ENCODE assay signal across 7 mouse cellular contexts in genomic region chr19:3718481-3719361, GRCm38 (mm10). TPM values are rescaled to one million over a fixed set of nuclear protein-coding genes. Genes with fewer than 3 reads are reported as not detected.
DNase-seq lines count a peak whose midpoint lies in the region; ATAC-seq and TF ChIP-seq lines count a peak whose summit lies in the region.

No protein-coding gene starts in this region.

- 36% methylated on average over 19 of the region's 19 CpGs for WGBS in embryonic facial prominence, embryonic 13.5 days
- 48% methylated on average over 19 of the region's 19 CpGs for WGBS in heart, adult 2 months
- 33% methylated on average over 19 of the region's 19 CpGs for WGBS in limb, embryonic 12.5 days
- WGBS in midbrain, embryonic 13.5 days: 43% methylated on average over 19 of the region's 19 CpGs

- peak; percentile 40 to 55 for DNase-seq in adrenal gland, postnatal 4 days (ENCODE audit: low spot score in 2 of 2)
- DNase-seq in heart, adult 2 months: peak; percentile 59 to 68
- peak; percentile 78 for DNase-seq in kidney, adult 18-20 months
- DNase-seq in spleen, adult 18-20 months: peak; percentile 35 to 66

- peak overlapping the region; percentile 96 for H3K4me2 ChIP-seq in embryonic facial prominence, embryonic 13.5 days
- H3K4me2 ChIP-seq in limb, embryonic 12.5 days: peak overlapping the region; percentile 77
- peak overlapping the region; percentile 68 for H3K4me2 ChIP-seq in midbrain, embryonic 13.5 days (replicated peaks)

- no peaks in the 10 kb centered on the region for H3K27me3 ChIP-seq in embryonic facial prominence, embryonic 13.5 days
- no peaks in the 10 kb centered on the region for H3K27me3 ChIP-seq in heart, adult 2 months (ENCODE audit: control insufficient read depth, insufficient read depth, low read length)
- no peaks in the 10 kb centered on the region for H3K27me3 ChIP-seq in limb, embryonic 12.5 days
- no peaks in the 10 kb centered on the region for H3K27me3 ChIP-seq in midbrain, embryonic 13.5 days

- peak overlapping the region; percentile 68 for H3K9ac ChIP-seq in embryonic facial prominence, embryonic 13.5 days
- peak overlapping the region; percentile 39 for H3K9ac ChIP-seq in heart, adult 2 months (ENCODE audit: low read depth, low read length)
- H3K9ac ChIP-seq in limb, embryonic 12.5 days (replicated peaks): 0 out of 2 replicates have a peak overlapping the region, but pooled peaks have one; percentile 40
- H3K9ac ChIP-seq in midbrain, embryonic 13.5 days (replicated peaks): peak overlapping the region; percentile 32; the same call in 1 of the 2 replicates

- H3K36me3 ChIP-seq in embryonic facial prominence, embryonic 13.5 days: peaks cover 48% of the 10 kb centered on the region
- no peaks in the 10 kb centered on the region for H3K36me3 ChIP-seq in heart, adult 2 months (ENCODE audit: control insufficient read depth, insufficient read depth, low read length)
- peaks cover 46% of the 10 kb centered on the region for H3K36me3 ChIP-seq in limb, embryonic 12.5 days
- peaks cover 44% of the 10 kb centered on the region for H3K36me3 ChIP-seq in midbrain, embryonic 13.5 days

- intact Hi-C loops in heart, adult 2 months (cut with DNase I): loop anchor here (1.0 to 2.0 kb wide), 2 partner anchors 16 to 94 kb away; no protein-coding TSS in a partner anchor

- peak; percentile 76 for ATAC-seq in embryonic facial prominence, embryonic 13.5 days (ENCODE audit: insufficient number of reproducible peaks, insufficient read depth, low FRiP score, low TSS enrichment, low read depth)
- ATAC-seq in limb, embryonic 12.5 days (ENCODE audit: insufficient number of reproducible peaks, insufficient read depth, low FRiP score, low TSS enrichment, low read depth): peak; percentile 67
- peak; percentile 85 for ATAC-seq in midbrain, embryonic 13.5 days

- H3K79me2 ChIP-seq in heart, adult 2 months (replicated peaks; ENCODE audit: control insufficient read depth, insufficient read depth, low read length): no peaks in the 10 kb centered on the region

- peaks cover under 1% of the 10 kb centered on the region; the same call in 1 of the 2 replicates for H3K9me3 ChIP-seq in embryonic facial prominence, embryonic 13.5 days
- H3K9me3 ChIP-seq in limb, embryonic 12.5 days: no peaks in the 10 kb centered on the region
- peaks cover 5% of the 10 kb centered on the region; the same call in 1 of the 2 replicates for H3K9me3 ChIP-seq in midbrain, embryonic 13.5 days

- TF ChIP-seq POLR2A in heart, adult 2 months (IDR thresholded peaks at IDR 0.05; ENCODE audit: insufficient read depth, low read depth, low read length): no peak

- no peak overlapping the region; the same call in 1 of the 2 replicates for H3K27ac ChIP-seq in embryonic facial prominence, embryonic 13.5 days
- H3K27ac ChIP-seq in heart, adult 2 months: peak overlapping the region; percentile 20; the same call in 1 of the 2 replicates
- H3K27ac ChIP-seq in limb, embryonic 12.5 days: 0 out of 2 replicates have a peak overlapping the region, but pooled peaks have one; percentile 23
- no peak overlapping the region for H3K27ac ChIP-seq in midbrain, embryonic 13.5 days

- H3K4me1 ChIP-seq in embryonic facial prominence, embryonic 13.5 days: peaks cover 17% of the 10 kb centered on the region
- peaks cover 3% of the 10 kb centered on the region; the same call in 1 of the 2 replicates for H3K4me1 ChIP-seq in heart, adult 2 months (ENCODE audit: control insufficient read depth, insufficient read depth, low read length)
- peaks cover 9% of the 10 kb centered on the region; the same call in 1 of the 2 replicates for H3K4me1 ChIP-seq in limb, embryonic 12.5 days (replicated peaks)
- H3K4me1 ChIP-seq in midbrain, embryonic 13.5 days (replicated peaks): peaks cover 14% of the 10 kb centered on the region

- no peak for TF ChIP-seq CTCF in heart, adult 2 months (IDR thresholded peaks at IDR 0.05)

- TF ChIP-seq EP300 in heart, adult 2 months (IDR thresholded peaks at IDR 0.05; ENCODE audit: insufficient read depth, low read depth, low read length): no peak

- H3K4me3 ChIP-seq in embryonic facial prominence, embryonic 13.5 days: peak overlapping the region; percentile 50
- peak overlapping the region; percentile 51 for H3K4me3 ChIP-seq in heart, adult 2 months
- H3K4me3 ChIP-seq in limb, embryonic 12.5 days (replicated peaks): peak overlapping the region; percentile 42
- peak overlapping the region; percentile 37 for H3K4me3 ChIP-seq in midbrain, embryonic 13.5 days (replicated peaks)

RNA-seq across cellular contexts. Expression of gene 1810055G02Rik, which starts 10.6 kb away (rescaled TPM):
- 10 to 100 TPM; 23.7 to 23.9 TPM for total RNA-seq in adrenal gland, postnatal 4 days (2021)
- polyA plus RNA-seq in embryonic facial prominence, embryonic 13.5 days (2015; fragmentation: Nextera tagmentation; extraction: Ambion mirVana): 47.5 and 47.6 TPM in 2 replicates
- total RNA-seq in heart, adult 2 months (2021): 1 to 10 TPM; 8.1 to 8.3 TPM
- polyA plus RNA-seq in heart, adult 2 months (2012; rRNA removed): 17.9 and 23.3 TPM in 2 replicates
- 33.0 and 41.1 TPM in 2 replicates for polyA plus RNA-seq in limb, embryonic 12.5 days (2016; fragmentation: Nextera tagmentation; extraction: Ambion mirVana)
- 27.9 and 30.1 TPM in 2 replicates for polyA plus RNA-seq in midbrain, embryonic 13.5 days (2015; fragmentation: Nextera tagmentation; extraction: Ambion mirVana)

RNA-seq across cellular contexts. Expression of gene Lrp5, which starts 32.4 kb away (rescaled TPM):
- 100 to 1,000 TPM; 109 to 117 TPM for total RNA-seq in adrenal gland, postnatal 4 days (2021)
- 7.3 and 7.9 TPM in 2 replicates for polyA plus RNA-seq in embryonic facial prominence, embryonic 13.5 days (2015; fragmentation: Nextera tagmentation; extraction: Ambion mirVana)
- total RNA-seq in heart, adult 2 months (2021): 10 to 100 TPM; 52.2 to 56.5 TPM
- 35.0 and 36.3 TPM in 2 replicates for polyA plus RNA-seq in heart, adult 2 months (2012; rRNA removed)
- 7.7 and 8.4 TPM in 2 replicates for polyA plus RNA-seq in limb, embryonic 12.5 days (2016; fragmentation: Nextera tagmentation; extraction: Ambion mirVana)
- polyA plus RNA-seq in midbrain, embryonic 13.5 days (2015; fragmentation: Nextera tagmentation; extraction: Ambion mirVana): 1.5 and 1.7 TPM in 2 replicates

RNA-seq across cellular contexts. Expression of gene Kmt5b, which starts 48.5 kb away (rescaled TPM):
- total RNA-seq in adrenal gland, postnatal 4 days (2021): 10 to 100 TPM; 69.7 to 70.8 TPM
- polyA plus RNA-seq in embryonic facial prominence, embryonic 13.5 days (2015; fragmentation: Nextera tagmentation; extraction: Ambion mirVana): 34.1 and 36.0 TPM in 2 replicates
- 10 to 100 TPM; 27.9 to 30.6 TPM for total RNA-seq in heart, adult 2 months (2021)
- 9.3 and 13.7 TPM in 2 replicates for polyA plus RNA-seq in heart, adult 2 months (2012; rRNA removed)
- polyA plus RNA-seq in limb, embryonic 12.5 days (2016; fragmentation: Nextera tagmentation; extraction: Ambion mirVana): 38.3 and 44.2 TPM in 2 replicates
- 56.7 and 61.6 TPM in 2 replicates for polyA plus RNA-seq in midbrain, embryonic 13.5 days (2015; fragmentation: Nextera tagmentation; extraction: Ambion mirVana)

Comparison
In these comparisons a context has a peak if more than half of its experiments do, and no peak if none do; other contexts are left out.
1. H3K27ac ChIP-seq: peak in heart, adult 2 months (single experiment) and limb, embryonic 12.5 days (single experiment); none in embryonic facial prominence, embryonic 13.5 days (single experiment) and midbrain, embryonic 13.5 days (single experiment).
2. Peak in every context shown above with its lines, with median percentiles within 50 percentile points of each other: DNase-seq, ATAC-seq, H3K4me2 ChIP-seq, H3K4me3 ChIP-seq and H3K9ac ChIP-seq.